Mouse (Mus musculus): ENCODE data around the gene Tmem161a. TPM values are rescaled to one million over a fixed set of nuclear protein-coding genes. Genes with fewer than 3 reads are reported as not detected.
"Not testable (repeated sequence)": the region's sequence is repeated elsewhere in the genome, so short reads cannot be mapped to it uniquely, and the experiment has no call there.

Tmem161a gene
- total and polyA plus RNA-seq, 3 experiments: 66.5 to 300 (median 74.0) TPM

- no peak for DNase-seq
Measured at GRCm38 (mm10) chr8:70211275-70211674, 39.1 kb downstream of the Tmem161a start.

GRCm38 (mm10) chr8:70211726-70212111 is 39.6 kb downstream of the Tmem161a start:
- no peak for DNase-seq

- DNase-seq: peak; percentile 99
Measured at GRCm38 (mm10) chr8:70212112-70213055, 40.2 kb downstream of the Tmem161a start, which contains the start of gene Slc25a42. TSS of gene Slc25a42 (minus strand) at chr8:70212305.

GRCm38 (mm10) chr8:70214411-70214810 is 42.3 kb downstream of the Tmem161a start:
- DNase-seq: no peak

GRCm38 (mm10) chr8:70215092-70215491 is 42.9 kb downstream of the Tmem161a start:
- DNase-seq: no peak

GRCm38 (mm10) chr8:70216161-70216560 is 44.0 kb downstream of the Tmem161a start:
- not testable (repeated sequence) for DNase-seq

- peak; percentile 76 for DNase-seq
Measured at GRCm38 (mm10) chr8:70216566-70216965, 44.4 kb downstream of the Tmem161a start.

- no peak for DNase-seq
Measured at GRCm38 (mm10) chr8:70217441-70217840, 45.3 kb downstream of the Tmem161a start.

- DNase-seq: peak; percentile 39
Measured at GRCm38 (mm10) chr8:70219107-70219684, 47.0 kb downstream of the Tmem161a start.

- peak; percentile 78 for DNase-seq
Measured at GRCm38 (mm10) chr8:70220236-70220840, 48.2 kb downstream of the Tmem161a start.

GRCm38 (mm10) chr8:70220911-70221310 is 48.8 kb downstream of the Tmem161a start:
- peak; percentile 34 for DNase-seq

GRCm38 (mm10) chr8:70222041-70222440 is 49.9 kb downstream of the Tmem161a start:
- DNase-seq: no peak

- peak; percentile 70 for DNase-seq
Measured at GRCm38 (mm10) chr8:70223341-70223740, 51.2 kb downstream of the Tmem161a start.

GRCm38 (mm10) chr8:70227997-70228396 is 55.8 kb downstream of the Tmem161a start:
- no peak for DNase-seq

- peak; percentile 60 for DNase-seq
Measured at GRCm38 (mm10) chr8:70230837-70231236, 58.7 kb downstream of the Tmem161a start.

Other genes with a start within 250 kb of the Tmem161a start
- 100 to 1,000 TPM; 102 to 116 TPM for gene Gatad2a, start 176.0 kb upstream of the Tmem161a start, total RNA-seq (2021)
- 92.3 and 105 TPM in 2 replicates for gene Gatad2a, start 176.0 kb upstream of the Tmem161a start, polyA plus RNA-seq (2012; rRNA removed)
- 10 to 100 TPM; 51.1 to 53.3 TPM for gene Mau2, start 129.6 kb upstream of the Tmem161a start, total RNA-seq (2021)
- gene Mau2, start 129.6 kb upstream of the Tmem161a start, polyA plus RNA-seq (2012; rRNA removed): 98.2 and 114 TPM in 2 replicates
- gene Sugp1, start 129.5 kb upstream of the Tmem161a start, total RNA-seq (2021): 10 to 100 TPM; 28.7 to 32.8 TPM
- 6.6 and 7.5 TPM in 2 replicates for gene Sugp1, start 129.5 kb upstream of the Tmem161a start, polyA plus RNA-seq (2012; rRNA removed)
- gene Tm6sf2, start 99.4 kb upstream of the Tmem161a start, total RNA-seq (2021): 1 to 10 TPM in 1 of 2 experiments, under 1 TPM in 1; 0.86 to 1.6 TPM
- 3.2 and 4.1 TPM in 2 replicates for gene Tm6sf2, start 99.4 kb upstream of the Tmem161a start, polyA plus RNA-seq (2012; rRNA removed)
- gene Hapln4, start 88.9 kb upstream of the Tmem161a start, total RNA-seq (2021): under 1 TPM; 0.43 to 0.59 TPM
- 0.20 and 0.33 TPM in 2 replicates for gene Hapln4, start 88.9 kb upstream of the Tmem161a start, polyA plus RNA-seq (2012; rRNA removed)
- gene Ncan, start 51.5 kb upstream of the Tmem161a start, total RNA-seq (2021): under 1 TPM; 0.24 to 0.26 TPM
- gene Ncan, start 51.5 kb upstream of the Tmem161a start, polyA plus RNA-seq (2012; rRNA removed): 0.89 and 1.3 TPM in 2 replicates
- 10 to 100 TPM; 19.1 to 20.0 TPM for gene Nr2c2ap, start 41.0 kb upstream of the Tmem161a start, total RNA-seq (2021)
- gene Nr2c2ap, start 41.0 kb upstream of the Tmem161a start, polyA plus RNA-seq (2012; rRNA removed): 11.9 and 12.4 TPM in 2 replicates
- 10 to 100 TPM; 15.4 to 18.0 TPM for gene Rfxank, start 33.2 kb upstream of the Tmem161a start, total RNA-seq (2021)
- gene Rfxank, start 33.2 kb upstream of the Tmem161a start, polyA plus RNA-seq (2012; rRNA removed): 13.6 and 16.6 TPM in 2 replicates
- gene Borcs8, start 32.9 kb upstream of the Tmem161a start, total RNA-seq (2021): 10 to 100 TPM; 57.1 to 57.8 TPM
- gene Borcs8, start 32.9 kb upstream of the Tmem161a start, polyA plus RNA-seq (2012; rRNA removed): 70.4 and 84.8 TPM in 2 replicates
- gene Mef2b, start 32.6 kb upstream of the Tmem161a start, total RNA-seq (2021): under 1 TPM; 0.45 to 0.63 TPM
- gene Mef2b, start 32.6 kb upstream of the Tmem161a start, polyA plus RNA-seq (2012; rRNA removed): 1.5 and 2.2 TPM in 2 replicates
- 10 to 100 TPM; 40.9 to 49.3 TPM for gene Slc25a42, start 39.9 kb downstream of the Tmem161a start, total RNA-seq (2021)
- 72.6 and 85.8 TPM in 2 replicates for gene Slc25a42, start 39.9 kb downstream of the Tmem161a start, polyA plus RNA-seq (2012; rRNA removed)
- gene Sugp2, start 61.9 kb downstream of the Tmem161a start, total RNA-seq (2021): 10 to 100 TPM; 31.8 to 31.9 TPM
- 34.8 and 36.2 TPM in 2 replicates for gene Sugp2, start 61.9 kb downstream of the Tmem161a start, polyA plus RNA-seq (2012; rRNA removed)
- gene Armc6, start 62.1 kb downstream of the Tmem161a start, total RNA-seq (2021): 10 to 100 TPM; 10.8 to 11.5 TPM
- gene Armc6, start 62.1 kb downstream of the Tmem161a start, polyA plus RNA-seq (2012; rRNA removed): 17.4 and 21.2 TPM in 2 replicates
- 10 to 100 TPM; 16.0 to 21.8 TPM for gene Homer3, start 110.5 kb downstream of the Tmem161a start, total RNA-seq (2021)
- 56.8 and 68.4 TPM in 2 replicates for gene Homer3, start 110.5 kb downstream of the Tmem161a start, polyA plus RNA-seq (2012; rRNA removed)
- 10 to 100 TPM; 57.7 to 69.5 TPM for gene Ddx49, start 130.1 kb downstream of the Tmem161a start, total RNA-seq (2021)
- gene Ddx49, start 130.1 kb downstream of the Tmem161a start, polyA plus RNA-seq (2012; rRNA removed): 53.3 and 62.5 TPM in 2 replicates
- gene Cope, start 130.2 kb downstream of the Tmem161a start, total RNA-seq (2021): 100 to 1,000 TPM; 203 to 233 TPM
- gene Cope, start 130.2 kb downstream of the Tmem161a start, polyA plus RNA-seq (2012; rRNA removed): 491 and 579 TPM in 2 replicates
- 1 to 10 TPM; 2.5 to 3.8 TPM for gene Cers1, start 143.4 kb downstream of the Tmem161a start, total RNA-seq (2021)
- gene Cers1, start 143.4 kb downstream of the Tmem161a start, polyA plus RNA-seq (2012; rRNA removed): 4.9 and 5.2 TPM in 2 replicates
- gene Gdf1, start 157.5 kb downstream of the Tmem161a start, total RNA-seq (2021): under 1 TPM in 1 of 2 experiments, not detected in 1; 0.41 TPM
- 7.9 and 9.8 TPM in 2 replicates for gene Gdf1, start 157.5 kb downstream of the Tmem161a start, polyA plus RNA-seq (2012; rRNA removed)
- gene Upf1, start 180.9 kb downstream of the Tmem161a start, total RNA-seq (2021): 10 to 100 TPM; 60.0 to 60.5 TPM
- 45.1 and 53.3 TPM in 2 replicates for gene Upf1, start 180.9 kb downstream of the Tmem161a start, polyA plus RNA-seq (2012; rRNA removed)
- under 1 TPM; 0.14 to 0.35 TPM for gene Comp, start 201.2 kb downstream of the Tmem161a start, total RNA-seq (2021)
- gene Comp, start 201.2 kb downstream of the Tmem161a start, polyA plus RNA-seq (2012; rRNA removed): 0.38 and 0.44 TPM in 2 replicates

All from adrenal gland, adult 2 months (tissue).